Mouse (Mus musculus) embryo, embryonic 10.5 days (tissue): Measurements from ENCODE around the gene Hpcal1.
A peak's percentile ranks its signal among the peaks of the same experiment; 100 is the strongest.
"Not testable (repeated sequence)": the region's sequence is repeated elsewhere in the genome, so short reads cannot be mapped to it uniquely, and the experiment has no call there.

Experiments
- DNase-seq: peaks from one replicate; pipeline ENCODE4 v3.0.0-alpha.2; 2015; ENCODE audit warnings: low spot score

Gene Hpcal1

GRCm38 (mm10) chr12:17791111-17791510 lies 100.5 kb downstream of the Hpcal1 start:
- no peak for DNase-seq

DNA sequence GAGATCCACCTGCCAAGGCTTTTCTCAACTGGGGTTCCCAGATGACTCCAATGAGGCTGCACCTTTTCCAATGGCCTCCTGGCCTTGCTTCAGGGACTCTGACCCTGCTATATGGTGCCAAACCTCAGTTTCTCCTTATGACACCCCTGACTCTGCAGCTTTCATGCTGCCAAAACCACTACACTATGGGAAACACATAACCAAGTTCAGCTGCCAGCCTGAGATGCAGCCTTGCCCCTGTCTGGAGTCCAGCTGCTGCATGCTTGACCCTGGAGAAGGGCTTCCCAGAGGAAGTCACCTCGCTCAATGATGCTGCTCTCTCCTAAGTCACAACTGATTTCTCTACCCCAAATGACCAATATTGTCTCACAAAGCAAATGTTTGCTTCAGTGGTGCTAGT lies 102.1 kb downstream of the Hpcal1 start:
- DNase-seq = no peak

DNA sequence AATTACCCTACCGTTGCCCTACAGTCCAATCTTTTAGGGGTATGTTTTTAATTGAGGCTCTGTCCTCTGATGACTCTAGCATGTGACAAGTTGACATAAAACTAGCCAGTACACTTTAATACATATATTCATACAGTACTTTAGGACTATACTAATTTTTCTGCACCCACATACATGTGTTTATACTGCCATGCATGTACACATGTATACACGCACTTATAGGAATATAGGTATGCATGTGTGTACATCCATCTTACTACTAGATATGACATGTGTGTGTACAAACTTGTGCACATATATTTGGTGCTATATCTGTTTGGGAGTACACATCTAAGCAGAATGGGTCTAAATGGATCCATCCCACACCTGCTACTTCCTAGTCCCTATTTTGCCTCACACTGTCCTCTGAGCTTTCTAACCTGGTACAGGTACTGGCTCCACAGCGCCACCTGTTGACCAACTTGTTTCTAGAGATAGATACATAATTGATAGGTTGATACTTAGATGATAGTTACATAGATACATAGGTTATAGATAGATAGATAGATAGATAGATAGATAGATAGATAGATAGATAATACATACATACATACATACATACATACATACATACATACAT lies 105.1 kb downstream of the Hpcal1 start:
- DNase-seq = peak; percentile 71

DNA sequence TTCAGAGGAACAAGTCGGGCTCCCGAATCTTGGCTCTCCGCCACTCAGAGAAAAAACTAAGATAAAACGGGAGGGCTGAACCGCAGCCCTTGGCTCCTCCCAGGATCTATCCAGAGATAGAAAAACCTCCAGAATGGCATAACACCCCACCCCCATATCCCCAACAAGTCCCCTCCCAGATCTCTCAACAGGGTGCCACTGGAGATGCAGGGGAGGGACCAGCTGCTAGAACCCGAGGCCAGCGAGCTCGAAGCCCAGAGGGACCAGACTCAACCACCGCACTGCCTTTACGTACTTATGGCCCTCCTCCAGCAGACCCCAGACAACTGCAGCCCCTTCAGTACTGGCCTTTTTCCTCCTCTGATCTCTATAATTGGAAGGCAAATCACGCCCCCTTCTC lies 107.6 kb downstream of the Hpcal1 start:
- DNase-seq = not testable (repeated sequence)

- peak; percentile 87 for DNase-seq
These were observed 117.9 kb downstream of the Hpcal1 start for GRCm38 (mm10) chr12:17808542-17808941.

DNA sequence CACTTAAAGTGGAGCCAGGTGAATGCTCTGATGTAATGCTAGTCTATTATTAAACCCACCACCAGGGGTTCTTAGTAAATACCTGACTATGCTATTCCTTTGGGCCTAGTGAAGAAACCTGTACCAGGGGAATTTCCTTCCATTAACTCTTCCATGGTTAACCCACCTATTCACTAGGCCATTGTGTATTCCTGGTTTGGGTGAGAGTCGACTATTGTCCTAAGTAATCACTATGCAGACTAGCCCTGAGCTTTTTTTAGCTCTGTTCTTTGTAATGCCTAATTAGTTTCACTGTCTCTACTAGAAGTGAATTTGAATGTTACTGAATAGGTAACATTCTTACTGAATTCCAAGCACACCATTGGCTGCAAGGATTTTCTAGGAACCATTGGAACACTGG lies 144.6 kb downstream of the Hpcal1 start:
- not testable (repeated sequence) for DNase-seq
